Mouse (Mus musculus) urinary bladder, postnatal 36 days (tissue): ENCODE data around the gene Igfl3.

Source experiments
- DNase-seq, 2 experiments: peaks; one replicate each; pipeline ENCODE4 v3.0.0; 2022; ENCODE audit warnings: low spot score in 2 of 2, mixed read lengths in 1 of 2

Gene Igfl3

DNA sequence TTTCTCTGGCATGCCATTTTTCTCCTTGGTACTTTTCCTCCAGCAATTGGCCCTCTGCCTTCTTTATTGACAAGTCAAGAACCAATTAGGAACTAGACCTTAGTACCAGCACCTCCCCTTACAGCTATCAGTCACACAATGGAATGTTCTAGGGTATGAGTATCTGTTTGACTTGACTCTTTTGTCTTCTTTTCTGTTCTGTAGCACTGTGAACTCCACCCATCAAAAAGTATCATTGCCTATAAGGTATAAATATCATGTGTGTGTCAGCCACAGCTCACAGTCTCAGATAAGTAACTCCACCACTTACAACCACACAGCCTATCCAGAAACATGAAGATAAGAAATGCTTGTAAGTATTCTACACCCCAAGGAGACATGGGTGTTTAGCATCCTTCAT, at the start of gene Igfl3:
Gene Igfl3, plus strand, starts transcription at position 301 of the 400 bp plus-strand sequence.
- DNase-seq = no peak

- peak in 1 of 2 experiments; percentile 8 for DNase-seq
Measured at GRCm38 (mm10) chr7:18210938-18211337, 34.6 kb downstream of the Igfl3 start.

DNA sequence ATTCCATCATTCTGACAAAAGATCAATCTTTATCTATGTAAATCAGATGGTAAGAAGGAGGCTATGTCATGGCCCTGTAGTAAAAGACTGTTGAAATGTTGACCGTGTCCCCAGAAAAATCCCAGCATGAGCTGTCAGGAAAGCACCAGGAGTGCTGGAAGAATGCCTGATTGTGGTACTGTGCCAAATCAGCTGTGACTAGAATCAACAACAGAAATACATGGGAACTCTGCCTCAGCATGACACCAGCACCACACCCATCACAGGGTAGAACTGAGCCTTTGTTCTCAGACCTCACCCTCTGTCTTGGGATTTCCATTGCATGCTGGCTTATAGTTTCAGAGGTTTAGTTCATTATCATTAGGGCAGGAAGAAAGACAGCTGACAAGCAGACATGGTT, 38.4 kb downstream of the Igfl3 start:
- no peak for DNase-seq
